Mouse (Mus musculus) embryonic facial prominence, embryonic 12.5 days (tissue): ENCODE data around the gene Gm8332. TPM values are rescaled to one million over a fixed set of nuclear protein-coding genes. Genes with fewer than 3 reads are reported as not detected.

Source experiments
- ATAC-seq: fragments of 200-750 bp; cut with Nextera tagmentation; 2 replicates; pipeline ENCODE4 v1.8.0; 2017; ENCODE audit not compliant: insufficient number of reproducible peaks, insufficient read depth, low FRiP score, low TSS enrichment
- H3K27ac ChIP-seq: fragments of 300-500 bp; sonication (generic); 2 replicates; pipeline ENCODE4 v1.5.1; 2016; ENCODE audit warnings: mild to moderate bottlenecking
- H3K27me3 ChIP-seq: fragments of 300-500 bp; sonication (generic); 2 replicates; pipeline ENCODE4 v1.6.1; 2016; ENCODE audit warnings: mild to moderate bottlenecking, moderate library complexity
- H3K36me3 ChIP-seq: fragments of 300-500 bp; sonication (generic); 2 replicates; pipeline ENCODE4 v1.6.1; 2016; ENCODE audit warnings: mild to moderate bottlenecking
- H3K4me1 ChIP-seq: fragments of 300-500 bp; sonication (generic); 2 replicates; pipeline ENCODE4 v1.6.1; 2016
- H3K4me2 ChIP-seq: fragments of 300-500 bp; sonication (generic); replicated peaks from 2 replicates; pipeline ENCODE4 v1.6.1; 2016; ENCODE audit warnings: mild to moderate bottlenecking, moderate library complexity
- H3K4me3 ChIP-seq: fragments of 300-500 bp; sonication (generic); 2 replicates; pipeline ENCODE4 v1.5.1; 2016; ENCODE audit warnings: mild to moderate bottlenecking
- H3K9ac ChIP-seq: fragments of 300-500 bp; sonication (generic); 2 replicates; pipeline ENCODE4 v1.6.1; 2016; ENCODE audit warnings: mild to moderate bottlenecking, moderate library complexity
- H3K9me3 ChIP-seq: fragments of 300-500 bp; sonication (generic); 2 replicates; pipeline ENCODE4 v1.6.1; 2016; ENCODE audit warnings: mild to moderate bottlenecking, moderate library complexity
- WGBS: fragments of 180-500 bp; shearing (Covaris S2); methylation state at CpG from one replicate; pipeline ENCODE4 v1.1.7; 2016; 5-methylcytosine and 5-hydroxymethylcytosine counted together
- polyA plus RNA-seq: library from polyadenylated mRNA; unstranded; fragments of >200 nt; fragmentation: Nextera tagmentation; extraction: Ambion mirVana; gene quantifications from 2 replicates; pipeline ENCODE4 v1.2.1, GENCODE M21; 2016

Gm8332 gene
- polyA plus RNA-seq, 1 experiment from 2014 or later = not detected

- Histone ChIP-seq H3K36me3 (no peaks in the 10 kb centered on the region), H3K4me1 (no peaks in the 10 kb centered on the region), H3K4me2 (no peak overlapping the region), H3K27ac (no peak overlapping the region), H3K9ac (no peak overlapping the region), H3K27me3 (no peaks in the 10 kb centered on the region), H3K9me3 (no peaks in the 10 kb centered on the region), H3K4me3 (no peak overlapping the region)
- ATAC-seq = no peak
- 84% methylated on average over 2 of the region's 2 CpGs for WGBS
Measured at GRCm38 (mm10) chr12:88202856-88203255, 47.0 kb downstream of the Gm8332 start.

Other genes with a start within 250 kb of the Gm8332 start
- not detected in 2 replicates for gene Gm2075, start 238.3 kb downstream of the Gm8332 start, polyA plus RNA-seq
- not detected in 2 replicates for gene Gm6803, start 231.3 kb downstream of the Gm8332 start, polyA plus RNA-seq
- gene Gm2056, start 223.1 kb downstream of the Gm8332 start, polyA plus RNA-seq = not detected in 2 replicates
- not detected in 2 replicates for gene Gm16368, start 166.4 kb downstream of the Gm8332 start, polyA plus RNA-seq
- gene Gm10436, start 68.0 kb downstream of the Gm8332 start, polyA plus RNA-seq = not detected in 2 replicates
- not detected in 2 replicates for gene Gm5662, start 24.4 kb upstream of the Gm8332 start, polyA plus RNA-seq
- gene Gm5039, start 73.9 kb upstream of the Gm8332 start, polyA plus RNA-seq = not detected in 2 replicates
- 23.1 and 24.3 TPM in 2 replicates for gene Adck1, start 110.5 kb upstream of the Gm8332 start, polyA plus RNA-seq